Mouse (Mus musculus): Measurements from ENCODE around the gene Ntn5. TPM values are rescaled to one million over a fixed set of nuclear protein-coding genes. Genes with fewer than 3 reads are reported as not detected.

Ntn5 gene
- polyA plus RNA-seq, 1 experiment from 2014 or later, result 0.73 TPM

DNA sequence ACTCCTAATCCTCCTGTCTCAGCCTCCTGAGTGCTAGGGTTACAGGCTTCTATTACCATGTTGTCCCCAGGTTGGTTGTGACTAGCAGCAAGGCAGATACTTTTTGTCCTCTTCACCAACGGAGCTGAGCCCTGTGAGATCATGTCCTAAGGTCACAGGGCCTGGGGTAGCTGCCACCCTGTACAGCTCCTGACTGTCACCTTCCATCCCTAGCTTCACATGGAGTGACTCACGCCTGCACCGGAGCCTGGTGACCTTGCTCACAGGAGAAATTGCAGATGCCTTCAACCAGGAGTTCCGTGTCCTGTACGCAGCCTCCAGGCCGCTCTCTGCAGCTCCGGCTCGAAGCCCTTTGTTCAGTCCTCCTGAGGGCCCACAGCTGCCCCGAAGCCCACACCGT, 42.6 kb downstream of the Ntn5 start:
- 0 out of 2 replicates have a peak overlapping the region, but pooled peaks have one; percentile 17 for H3K9ac ChIP-seq
- H3K4me3 ChIP-seq (replicated peaks), result no peak overlapping the region
- H3K4me1 ChIP-seq (replicated peaks), result peaks cover 38% of the 10 kb centered on the region
- H3K27ac ChIP-seq, result peak overlapping the region; percentile 67
- no peaks in the 10 kb centered on the region for H3K27me3 ChIP-seq (replicated peaks)
- H3K9me3 ChIP-seq, result no peaks in the 10 kb centered on the region
- no peak for ATAC-seq
- WGBS, result 84% methylated on average over 10 of the region's 10 CpGs
- H3K4me2 ChIP-seq (replicated peaks), result 0 out of 2 replicates have a peak overlapping the region, but pooled peaks have one; percentile 7
- peaks cover 36% of the 10 kb centered on the region for H3K36me3 ChIP-seq

GRCm38 (mm10) chr7:45727625-45728024, 43.8 kb downstream of the Ntn5 start:
- WGBS, result 50% methylated on average over 3 of the region's 3 CpGs
- Histone ChIP-seq H3K9ac (no peak overlapping the region), H3K4me1 (replicated peaks) (peaks cover 40% of the 10 kb centered on the region), H3K9me3 (no peaks in the 10 kb centered on the region), H3K27ac (peak overlapping the region; percentile 67), H3K27me3 (replicated peaks) (no peaks in the 10 kb centered on the region), H3K36me3 (peaks cover 34% of the 10 kb centered on the region), H3K4me3 (replicated peaks) (no peak overlapping the region), H3K4me2 (replicated peaks) (peak overlapping the region; percentile 33)
- peak; percentile 39 for ATAC-seq

- Histone ChIP-seq H3K4me2 (replicated peaks) (peak overlapping the region; percentile 24), H3K9me3 (no peaks in the 10 kb centered on the region), H3K36me3 (peaks cover 11% of the 10 kb centered on the region; the same call in 1 of the 2 replicates), H3K27me3 (replicated peaks) (no peaks in the 10 kb centered on the region; the same call in 1 of the 2 replicates), H3K27ac (peak overlapping the region; percentile 83), H3K9ac (0 out of 2 replicates have a peak overlapping the region, but pooled peaks have one; percentile 8), H3K4me1 (replicated peaks) (peaks cover 34% of the 10 kb centered on the region), H3K4me3 (replicated peaks) (no peak overlapping the region)
- peak; percentile 74 for ATAC-seq
- 13% methylated on average over 16 of the region's 16 CpGs for WGBS
These were observed 47.1 kb downstream of the Ntn5 start for GRCm38 (mm10) chr7:45730727-45731431.

GRCm38 (mm10) chr7:45733477-45733876, 49.7 kb downstream of the Ntn5 start:
- WGBS, result 80% methylated on average over 5 of the region's 5 CpGs
- no peak overlapping the region for H3K4me2 ChIP-seq (replicated peaks)
- no peak overlapping the region for H3K9ac ChIP-seq
- ATAC-seq, result no peak
- H3K27me3 ChIP-seq (replicated peaks), result no peaks in the 10 kb centered on the region; the same call in 1 of the 2 replicates
- H3K4me3 ChIP-seq (replicated peaks), result no peak overlapping the region
- H3K4me1 ChIP-seq (replicated peaks), result peaks cover 25% of the 10 kb centered on the region
- H3K9me3 ChIP-seq, result no peaks in the 10 kb centered on the region
- no peak overlapping the region for H3K27ac ChIP-seq
- no peaks in the 10 kb centered on the region for H3K36me3 ChIP-seq

- Histone ChIP-seq H3K27ac (no peak overlapping the region), H3K9ac (no peak overlapping the region), H3K9me3 (no peaks in the 10 kb centered on the region), H3K36me3 (no peaks in the 10 kb centered on the region), H3K27me3 (replicated peaks) (no peaks in the 10 kb centered on the region), H3K4me1 (replicated peaks) (0 out of 2 replicates have a peak, but pooled peaks cover 5% of the 10 kb centered on the region), H3K4me3 (replicated peaks) (no peak overlapping the region), H3K4me2 (replicated peaks) (no peak overlapping the region)
- ATAC-seq, result peak; percentile 85
- WGBS, result 7% methylated on average over 9 of the region's 9 CpGs
These were observed 55.4 kb downstream of the Ntn5 start for GRCm38 (mm10) chr7:45739162-45739763.

GRCm38 (mm10) chr7:45739820-45740219, 56.0 kb downstream of the Ntn5 start:
- Histone ChIP-seq H3K36me3 (no peaks in the 10 kb centered on the region), H3K9me3 (no peaks in the 10 kb centered on the region), H3K9ac (no peak overlapping the region), H3K27ac (no peak overlapping the region), H3K27me3 (replicated peaks) (no peaks in the 10 kb centered on the region), H3K4me2 (replicated peaks) (no peak overlapping the region), H3K4me3 (replicated peaks) (no peak overlapping the region), H3K4me1 (replicated peaks) (0 out of 2 replicates have a peak, but pooled peaks cover 5% of the 10 kb centered on the region)
- 55% methylated on average over 8 of the region's 10 CpGs for WGBS
- ATAC-seq, result no peak

GRCm38 (mm10) chr7:45741308-45741707, 57.5 kb downstream of the Ntn5 start:
- Histone ChIP-seq H3K9me3 (no peaks in the 10 kb centered on the region), H3K4me3 (replicated peaks) (no peak overlapping the region), H3K27me3 (replicated peaks) (no peaks in the 10 kb centered on the region), H3K36me3 (no peaks in the 10 kb centered on the region), H3K27ac (no peak overlapping the region), H3K4me1 (replicated peaks) (0 out of 2 replicates have a peak, but pooled peaks cover 5% of the 10 kb centered on the region), H3K9ac (no peak overlapping the region), H3K4me2 (replicated peaks) (peak overlapping the region; percentile 41)
- WGBS, result 82% methylated on average over 12 of the region's 12 CpGs
- no peak for ATAC-seq

- no peaks in the 10 kb centered on the region for H3K36me3 ChIP-seq
- H3K9me3 ChIP-seq, result no peaks in the 10 kb centered on the region
- 0 out of 2 replicates have a peak, but pooled peaks have one; percentile 14 for ATAC-seq
- H3K9ac ChIP-seq, result no peak overlapping the region
- no peaks in the 10 kb centered on the region for H3K27me3 ChIP-seq (replicated peaks)
- H3K27ac ChIP-seq, result no peak overlapping the region
- 0 out of 2 replicates have a peak, but pooled peaks cover 5% of the 10 kb centered on the region for H3K4me1 ChIP-seq (replicated peaks)
- WGBS, result 37% methylated on average over 11 of the region's 11 CpGs
- H3K4me2 ChIP-seq (replicated peaks), result peak overlapping the region; percentile 41
- H3K4me3 ChIP-seq (replicated peaks), result peak overlapping the region; percentile 21
These were observed 58.0 kb downstream of the Ntn5 start for GRCm38 (mm10) chr7:45741777-45742176.

DNA sequence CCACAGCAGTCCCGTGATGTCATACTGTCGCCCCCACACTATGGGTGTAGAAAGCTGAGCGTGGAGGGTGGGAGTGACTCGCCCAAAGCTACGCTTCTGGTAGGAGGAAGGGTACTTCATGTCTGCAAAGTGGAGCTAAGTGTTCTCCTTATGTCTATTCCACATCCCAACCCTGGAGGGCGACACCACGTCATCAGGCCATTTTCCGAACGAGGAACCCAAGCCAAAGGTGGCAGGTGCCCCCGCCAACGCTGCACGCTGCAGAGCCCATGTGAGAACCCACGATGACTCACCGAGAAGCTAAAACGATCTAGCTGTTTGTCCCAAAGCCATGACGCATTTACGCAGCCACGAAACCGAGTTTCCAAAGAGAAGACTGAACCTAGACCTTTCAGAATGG, 58.5 kb downstream of the Ntn5 start:
- Histone ChIP-seq H3K27me3 (replicated peaks) (no peaks in the 10 kb centered on the region), H3K9ac (no peak overlapping the region), H3K27ac (no peak overlapping the region), H3K36me3 (no peaks in the 10 kb centered on the region), H3K4me3 (replicated peaks) (peak overlapping the region; percentile 21), H3K4me2 (replicated peaks) (peak overlapping the region; percentile 41), H3K4me1 (replicated peaks) (0 out of 2 replicates have a peak, but pooled peaks cover 5% of the 10 kb centered on the region), H3K9me3 (no peaks in the 10 kb centered on the region)
- 33% methylated on average over 19 of the region's 19 CpGs for WGBS
- ATAC-seq, result no peak

Other genes with a start within 250 kb of the Ntn5 start
- 39.6 and 42.4 TPM in 2 replicates for gene Gys1, start 249.2 kb upstream of the Ntn5 start, polyA plus RNA-seq (2015; fragmentation: Nextera tagmentation; extraction: Ambion mirVana)
- gene Ruvbl2, start 245.9 kb upstream of the Ntn5 start, polyA plus RNA-seq (2015; fragmentation: Nextera tagmentation; extraction: Ambion mirVana), result 147 and 150 TPM in 2 replicates
- 5,581 and 6,050 TPM in 2 replicates for gene Ftl1, start 224.1 kb upstream of the Ntn5 start, polyA plus RNA-seq (2015; fragmentation: Nextera tagmentation; extraction: Ambion mirVana)
- gene Bax, start 217.1 kb upstream of the Ntn5 start, polyA plus RNA-seq (2015; fragmentation: Nextera tagmentation; extraction: Ambion mirVana), result 181 and 185 TPM in 2 replicates
- gene Tulp2, start 202.1 kb upstream of the Ntn5 start, polyA plus RNA-seq (2015; fragmentation: Nextera tagmentation; extraction: Ambion mirVana), result 1.8 and 1.9 TPM in 2 replicates
- gene Gm45808, start 197.2 kb upstream of the Ntn5 start, polyA plus RNA-seq (2015; fragmentation: Nextera tagmentation; extraction: Ambion mirVana), result not detected in 2 replicates
- 2.6 and 2.7 TPM in 2 replicates for gene Dhdh, start 195.2 kb upstream of the Ntn5 start, polyA plus RNA-seq (2015; fragmentation: Nextera tagmentation; extraction: Ambion mirVana)
- 209 and 229 TPM in 2 replicates for gene Nucb1, start 173.6 kb upstream of the Ntn5 start, polyA plus RNA-seq (2015; fragmentation: Nextera tagmentation; extraction: Ambion mirVana)
- 16.5 and 17.0 TPM in 2 replicates for gene Ppp1r15a, start 157.8 kb upstream of the Ntn5 start, polyA plus RNA-seq (2015; fragmentation: Nextera tagmentation; extraction: Ambion mirVana)
- gene Plekha4, start 157.7 kb upstream of the Ntn5 start, polyA plus RNA-seq (2015; fragmentation: Nextera tagmentation; extraction: Ambion mirVana), result 0.83 and 1.5 TPM in 2 replicates
- 2.1 and 2.8 TPM in 2 replicates for gene Hsd17b14, start 129.1 kb upstream of the Ntn5 start, polyA plus RNA-seq (2015; fragmentation: Nextera tagmentation; extraction: Ambion mirVana)
- 59.5 and 67.6 TPM in 2 replicates for gene Bcat2, start 113.9 kb upstream of the Ntn5 start, polyA plus RNA-seq (2015; fragmentation: Nextera tagmentation; extraction: Ambion mirVana)
- gene Fgf21, start 68.5 kb upstream of the Ntn5 start, polyA plus RNA-seq (2015; fragmentation: Nextera tagmentation; extraction: Ambion mirVana), result 0.18 and 0.30 TPM in 2 replicates
- gene Fut1, start 66.7 kb upstream of the Ntn5 start, polyA plus RNA-seq (2015; fragmentation: Nextera tagmentation; extraction: Ambion mirVana), result 0.38 and 0.73 TPM in 2 replicates
- 0.13 TPM in 1 of 2 replicates, not detected in the other for gene Izumo1, start 62.2 kb upstream of the Ntn5 start, polyA plus RNA-seq (2015; fragmentation: Nextera tagmentation; extraction: Ambion mirVana)
- gene Rasip1, start 56.5 kb upstream of the Ntn5 start, polyA plus RNA-seq (2015; fragmentation: Nextera tagmentation; extraction: Ambion mirVana), result 9.8 and 9.9 TPM in 2 replicates
- 5.2 and 7.3 TPM in 2 replicates for gene Mamstr, start 44.0 kb upstream of the Ntn5 start, polyA plus RNA-seq (2015; fragmentation: Nextera tagmentation; extraction: Ambion mirVana)
- 12.2 and 12.8 TPM in 2 replicates for gene Fut2, start 17.6 kb upstream of the Ntn5 start, polyA plus RNA-seq (2015; fragmentation: Nextera tagmentation; extraction: Ambion mirVana)
- gene Sec1, start 10.4 kb downstream of the Ntn5 start, polyA plus RNA-seq (2015; fragmentation: Nextera tagmentation; extraction: Ambion mirVana), result 1.9 and 2.0 TPM in 2 replicates
- gene Car11, start 15.8 kb downstream of the Ntn5 start, polyA plus RNA-seq (2015; fragmentation: Nextera tagmentation; extraction: Ambion mirVana), result 5.5 and 6.4 TPM in 2 replicates
- gene Dbp, start 21.1 kb downstream of the Ntn5 start, polyA plus RNA-seq (2015; fragmentation: Nextera tagmentation; extraction: Ambion mirVana), result 3.1 and 3.4 TPM in 2 replicates
- gene Rpl18, start 31.4 kb downstream of the Ntn5 start, polyA plus RNA-seq (2015; fragmentation: Nextera tagmentation; extraction: Ambion mirVana), result 1,110 and 1,134 TPM in 2 replicates
- gene Sphk2, start 34.0 kb downstream of the Ntn5 start, polyA plus RNA-seq (2015; fragmentation: Nextera tagmentation; extraction: Ambion mirVana), result 38.1 and 41.6 TPM in 2 replicates
- 19.7 and 22.4 TPM in 2 replicates for gene Fam83e, start 37.2 kb downstream of the Ntn5 start, polyA plus RNA-seq (2015; fragmentation: Nextera tagmentation; extraction: Ambion mirVana)
- gene Spaca4, start 41.8 kb downstream of the Ntn5 start, polyA plus RNA-seq (2015; fragmentation: Nextera tagmentation; extraction: Ambion mirVana), result 0.49 and 0.74 TPM in 2 replicates
- gene Lmtk3, start 99.7 kb downstream of the Ntn5 start, polyA plus RNA-seq (2015; fragmentation: Nextera tagmentation; extraction: Ambion mirVana), result 0.43 and 0.90 TPM in 2 replicates
- gene Sult2b1, start 100.6 kb downstream of the Ntn5 start, polyA plus RNA-seq (2015; fragmentation: Nextera tagmentation; extraction: Ambion mirVana), result 2.8 and 2.9 TPM in 2 replicates
- gene Cyth2, start 130.6 kb downstream of the Ntn5 start, polyA plus RNA-seq (2015; fragmentation: Nextera tagmentation; extraction: Ambion mirVana), result 89.0 and 92.0 TPM in 2 replicates
- 0.88 and 1.0 TPM in 2 replicates for gene Kcnj14, start 140.8 kb downstream of the Ntn5 start, polyA plus RNA-seq (2015; fragmentation: Nextera tagmentation; extraction: Ambion mirVana)
- gene Grwd1, start 146.9 kb downstream of the Ntn5 start, polyA plus RNA-seq (2015; fragmentation: Nextera tagmentation; extraction: Ambion mirVana), result 67.1 and 71.3 TPM in 2 replicates
- gene Kdelr1, start 188.8 kb downstream of the Ntn5 start, polyA plus RNA-seq (2015; fragmentation: Nextera tagmentation; extraction: Ambion mirVana), result 70.8 and 74.5 TPM in 2 replicates
- 0.49 and 0.51 TPM in 2 replicates for gene Grin2d, start 194.4 kb downstream of the Ntn5 start, polyA plus RNA-seq (2015; fragmentation: Nextera tagmentation; extraction: Ambion mirVana)
- gene Syngr4, start 212.7 kb downstream of the Ntn5 start, polyA plus RNA-seq (2015; fragmentation: Nextera tagmentation; extraction: Ambion mirVana), result 0.85 and 1.00 TPM in 2 replicates
- gene Tmem143, start 212.9 kb downstream of the Ntn5 start, polyA plus RNA-seq (2015; fragmentation: Nextera tagmentation; extraction: Ambion mirVana), result 5.8 and 7.0 TPM in 2 replicates
- 141 and 168 TPM in 2 replicates for gene Emp3, start 237.4 kb downstream of the Ntn5 start, polyA plus RNA-seq (2015; fragmentation: Nextera tagmentation; extraction: Ambion mirVana)
- gene Ccdc114, start 240.1 kb downstream of the Ntn5 start, polyA plus RNA-seq (2015; fragmentation: Nextera tagmentation; extraction: Ambion mirVana), result 4.3 and 4.5 TPM in 2 replicates

Data from intestine, embryonic 15.5 days (tissue).